Mouse (Mus musculus) myocyte (in vitro differentiated cells): ENCODE measurements around the gene Casp7. TPM values are rescaled to one million over a fixed set of nuclear protein-coding genes. Genes with fewer than 3 reads are reported as not detected.

Experiments
- H3K27me3 ChIP-seq: one replicate; pipeline ENCODE4 v1.6.1; 2011; ENCODE audit not compliant: control insufficient read depth, insufficient read depth, insufficient read length
- H3K36me3 ChIP-seq: one replicate; pipeline ENCODE4 v1.6.1; 2011; ENCODE audit not compliant: control insufficient read depth, insufficient read depth
- H3K4me2 ChIP-seq: one replicate; pipeline ENCODE4 v1.6.1; 2011; ENCODE audit warnings: low read depth, control low read depth
- H3K4me3 ChIP-seq: one replicate; pipeline ENCODE4 v1.5.1; 2011; ENCODE audit warnings: mild to moderate bottlenecking, control low read depth, moderate library complexity
- H3K79me2 ChIP-seq: one replicate; pipeline ENCODE4 v1.6.1; 2011; ENCODE audit not compliant: control insufficient read depth, insufficient read depth
- H3ac ChIP-seq: one replicate; pipeline ENCODE4 v1.6.1; 2011; ENCODE audit not compliant: control insufficient read depth, insufficient read length
- CEBPB ChIP-seq: IDR thresholded peaks from 2 replicates; pipeline ENCODE4 v1.6.1; 2011; ENCODE audit warnings: mild to moderate bottlenecking, moderate library complexity; ENCODE audit not compliant: poor library complexity, insufficient read depth, severe bottlenecking
- E2F4 ChIP-seq: IDR thresholded peaks from one replicate; pipeline ENCODE4 v1.6.1; 2011; ENCODE audit warnings: mild to moderate bottlenecking, control low read depth, moderate library complexity; ENCODE audit not compliant: insufficient read depth
- MAX ChIP-seq: IDR thresholded peaks from one replicate; pipeline ENCODE4 v1.6.1; 2011; ENCODE audit warnings: low read depth, mild to moderate bottlenecking, control low read depth
- MYOD1 ChIP-seq, 3 experiments: IDR thresholded peaks; one replicate each; pipeline ENCODE4 v1.6.1; 2011; ENCODE audit warnings: control low read depth in 2 of 3, low read depth in 2 of 3, mild to moderate bottlenecking in 2 of 3, moderate library complexity in 1 of 3; ENCODE audit not compliant: insufficient read length in 2 of 3, control insufficient read depth in 1 of 3
- MYOG ChIP-seq, 3 experiments: IDR thresholded peaks; one replicate each; pipeline ENCODE4 v1.6.1; 2011; ENCODE audit warnings: control low read depth in 2 of 3, low read depth in 2 of 3, mild to moderate bottlenecking in 2 of 3; ENCODE audit not compliant: insufficient read length in 2 of 3, control insufficient read depth in 1 of 3, insufficient read depth in 1 of 3
- POLR2A ChIP-seq: IDR thresholded peaks from one replicate; pipeline ENCODE4 v1.6.1; 2011; ENCODE audit warnings: low read depth, mild to moderate bottlenecking, control low read depth, moderate library complexity; ENCODE audit not compliant: insufficient read length
- POLR2AphosphoS2 ChIP-seq: IDR thresholded peaks from one replicate; pipeline ENCODE4 v1.6.1; 2011; ENCODE audit warnings: low read depth, control low read depth; ENCODE audit not compliant: insufficient read length
- REST ChIP-seq: IDR thresholded peaks from one replicate; pipeline ENCODE4 v1.6.1; 2011; ENCODE audit warnings: mild to moderate bottlenecking, control low read depth, moderate library complexity; ENCODE audit not compliant: insufficient read depth, insufficient read length
- SRF ChIP-seq: IDR thresholded peaks from one replicate; pipeline ENCODE4 v1.6.1; 2011; ENCODE audit warnings: low read depth; ENCODE audit not compliant: control insufficient read depth, insufficient read length
- TCF12 ChIP-seq: IDR thresholded peaks from one replicate; pipeline ENCODE4 v1.6.1; 2011; ENCODE audit warnings: mild to moderate bottlenecking, control low read depth; ENCODE audit not compliant: poor library complexity, insufficient read depth, severe bottlenecking
- TCF3 ChIP-seq: IDR thresholded peaks from one replicate; pipeline ENCODE4 v1.6.1; 2011; ENCODE audit warnings: low read depth, control low read depth; ENCODE audit not compliant: insufficient read length
- USF1 ChIP-seq: IDR thresholded peaks from one replicate; pipeline ENCODE4 v1.6.1; 2011; ENCODE audit warnings: low read depth, mild to moderate bottlenecking, control low read depth, moderate library complexity
- polyA plus RNA-seq: library from polyadenylated mRNA; unstranded; fragments of >200 nt; fragmentation: generic; extraction: Trizol; gene quantifications from one replicate; pipeline ENCODE4 v1.2.1, GENCODE M21; 2012; ENCODE audit warnings: missing spikeins

Gene Casp7
- polyA plus RNA-seq, 1 experiment, result 6.6 TPM

DNA sequence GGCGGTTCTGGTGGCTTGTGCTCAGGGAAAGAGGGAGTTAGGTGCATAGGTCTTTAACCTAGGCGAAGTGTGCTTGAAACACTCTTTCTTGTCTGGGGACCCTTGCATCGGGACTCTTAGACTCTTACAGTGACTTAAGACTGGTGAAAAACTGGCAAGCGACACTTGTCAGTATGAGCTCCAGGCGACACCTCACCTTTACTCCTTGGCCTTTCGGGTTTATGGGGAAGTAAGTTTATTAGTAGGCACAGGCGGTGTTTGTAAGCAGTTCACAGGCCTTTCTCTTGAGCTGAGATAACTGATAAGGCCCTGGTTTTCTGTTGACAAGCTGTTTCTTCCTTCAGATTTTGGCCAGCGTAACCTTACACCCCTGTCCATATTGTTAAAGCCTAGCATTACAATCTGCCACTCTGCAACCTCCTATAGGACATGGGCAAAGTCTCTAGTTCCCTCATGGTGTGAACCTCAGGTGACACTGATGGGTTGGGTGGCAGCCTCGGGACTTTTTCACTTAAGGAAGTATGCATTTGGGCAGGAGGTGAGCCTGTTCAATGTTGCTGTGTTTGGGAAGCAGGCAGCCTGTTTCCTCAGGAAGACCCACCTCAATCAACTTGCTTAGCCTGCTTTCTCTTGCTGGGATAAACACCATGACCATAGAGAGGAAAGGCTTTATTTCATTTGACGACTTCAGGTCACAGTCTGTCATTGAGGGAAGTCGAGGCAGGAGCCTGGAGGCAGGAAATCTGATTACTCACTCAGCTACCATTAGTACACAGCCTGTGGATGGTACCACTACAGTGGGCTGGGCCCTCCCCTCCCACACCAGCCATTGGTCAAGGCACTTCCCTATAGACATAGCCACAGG lies 966 bp downstream of the Casp7 start:
- TF ChIP-seq E2F4 (no peak), USF1 (no peak), POLR2AphosphoS2 (no peak), SRF (no peak), TCF12 (no peak), CEBPB (no peak), REST (no peak), MYOG (IDR thresholded peaks at IDR 0.05; ENCODE audit: control insufficient read depth in 1 of 3, insufficient read depth in 1 of 3, insufficient read length in 2 of 3, low read depth in 2 of 3) (no peak), TCF3 (no peak), MAX (no peak), MYOD1 (IDR thresholded peaks at IDR 0.05; ENCODE audit: control insufficient read depth in 1 of 3, insufficient read length in 2 of 3, low read depth in 2 of 3) (no peak), POLR2A (no peak)
- no peak overlapping the region for H3ac ChIP-seq
- no peaks in the 10 kb centered on the region for H3K36me3 ChIP-seq
- peak overlapping the region; percentile 77 for H3K4me2 ChIP-seq
- H3K4me3 ChIP-seq, result peak overlapping the region; percentile 34
- H3K79me2 ChIP-seq, result no peaks in the 10 kb centered on the region
- no peaks in the 10 kb centered on the region for H3K27me3 ChIP-seq

GRCm38 (mm10) chr19:56398528-56398795 lies 1.5 kb downstream of the Casp7 start:
- H3K4me2 ChIP-seq, result peak overlapping the region; percentile 77

DNA sequence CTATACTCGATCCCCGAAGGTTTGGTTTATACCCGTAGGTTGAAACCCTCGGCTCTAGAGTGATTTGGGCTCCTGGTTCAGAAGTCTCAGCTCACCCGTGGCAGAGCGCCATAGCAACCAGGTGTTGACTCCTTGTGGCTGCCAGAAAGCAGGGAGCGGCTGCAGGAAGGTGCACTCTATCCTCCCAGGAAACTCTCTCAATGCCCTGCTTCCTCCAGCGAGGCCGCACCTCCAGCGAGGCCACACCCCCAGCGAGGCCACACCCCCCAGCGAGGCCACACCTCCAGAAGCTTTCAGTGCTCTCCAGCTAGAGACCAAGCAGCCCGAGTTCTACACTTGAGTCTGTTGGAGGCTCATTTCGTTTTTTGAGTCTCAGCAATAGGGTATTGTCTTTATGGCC lies 3.3 kb downstream of the Casp7 start:
- no peaks in the 10 kb centered on the region for H3K36me3 ChIP-seq
- H3K79me2 ChIP-seq, result no peaks in the 10 kb centered on the region
- H3ac ChIP-seq, result no peak overlapping the region
- H3K27me3 ChIP-seq, result no peaks in the 10 kb centered on the region
- TF ChIP-seq E2F4 (no peak), REST (no peak), MYOG (IDR thresholded peaks at IDR 0.05; ENCODE audit: control insufficient read depth in 1 of 3, insufficient read depth in 1 of 3, insufficient read length in 2 of 3, low read depth in 2 of 3) (no peak), POLR2A (no peak), USF1 (no peak), MYOD1 (IDR thresholded peaks at IDR 0.05; ENCODE audit: control insufficient read depth in 1 of 3, insufficient read length in 2 of 3, low read depth in 2 of 3) (no peak), CEBPB (no peak), TCF3 (no peak), MAX (no peak), POLR2AphosphoS2 (no peak), TCF12 (no peak), SRF (no peak)
- no peak overlapping the region for H3K4me2 ChIP-seq
- no peak overlapping the region for H3K4me3 ChIP-seq

More at GRCm38 (mm10) chr19:56398528-56398795, 1.5 kb downstream of the Casp7 start:
- Histone ChIP-seq H3K4me3 (peak overlapping the region; percentile 34), H3K27me3 (no peaks in the 10 kb centered on the region), H3K36me3 (no peaks in the 10 kb centered on the region), H3ac (no peak overlapping the region), H3K79me2 (no peaks in the 10 kb centered on the region)
- TF ChIP-seq MYOD1 (IDR thresholded peaks at IDR 0.05; ENCODE audit: control insufficient read depth in 1 of 3, insufficient read length in 2 of 3, low read depth in 2 of 3) (no peak), E2F4 (no peak), POLR2AphosphoS2 (no peak), CEBPB (no peak), USF1 (no peak), REST (no peak), MAX (no peak), SRF (no peak), POLR2A (no peak), TCF3 (no peak), TCF12 (no peak)

DNA sequence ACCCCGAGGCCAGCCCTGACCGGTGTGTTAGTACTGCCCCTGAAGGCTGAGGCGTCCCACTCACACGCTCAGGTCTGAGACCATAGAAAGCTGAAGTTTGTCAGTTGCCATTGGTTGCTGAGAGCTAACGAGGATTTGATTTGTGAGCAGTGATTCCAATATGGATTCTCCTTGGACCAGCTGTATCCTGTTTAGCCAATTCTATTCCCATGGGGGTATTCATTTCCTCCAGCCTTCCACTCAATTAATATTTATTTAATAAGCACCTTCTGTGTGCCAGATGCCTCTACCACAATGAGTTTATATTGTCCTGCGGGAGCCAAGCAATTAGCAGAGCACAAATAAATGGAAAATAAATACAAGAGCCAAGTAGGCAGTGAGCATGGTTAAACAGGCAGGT lies 4.9 kb downstream of the Casp7 start:
- H3K79me2 ChIP-seq, result no peaks in the 10 kb centered on the region
- no peaks in the 10 kb centered on the region for H3K27me3 ChIP-seq
- no peaks in the 10 kb centered on the region for H3K36me3 ChIP-seq
- no peak overlapping the region for H3K4me2 ChIP-seq
- no peak overlapping the region for H3ac ChIP-seq
- no peak overlapping the region for H3K4me3 ChIP-seq
- TF ChIP-seq TCF12 (no peak), TCF3 (no peak), MAX (no peak), E2F4 (no peak), POLR2A (no peak), USF1 (no peak), MYOG (IDR thresholded peaks at IDR 0.05; ENCODE audit: control insufficient read depth in 1 of 3, insufficient read depth in 1 of 3, insufficient read length in 2 of 3, low read depth in 2 of 3) (no peak), CEBPB (no peak), REST (no peak), SRF (no peak), MYOD1 (IDR thresholded peaks at IDR 0.05; ENCODE audit: control insufficient read depth in 1 of 3, insufficient read length in 2 of 3, low read depth in 2 of 3) (no peak), POLR2AphosphoS2 (no peak)
